In genomic region chr10:99227968-99228864, GRCm38 (mm10) we compare ENCODE assay signal across 8 mouse cellular contexts. TPM values are rescaled to one million over a fixed set of nuclear protein-coding genes. Genes with fewer than 3 reads are reported as not detected.
DNase-seq lines count a peak whose midpoint lies in the region; ATAC-seq and TF ChIP-seq lines count a peak whose summit lies in the region.

No protein-coding gene starts in this region.

- no peak overlapping the region for H3K4me3 ChIP-seq in forebrain, embryonic 11.5 days (ENCODE audit: low read depth, low read length)
- no peak overlapping the region for H3K4me3 ChIP-seq in forebrain, embryonic 15.5 days
- no peak overlapping the region for H3K4me3 ChIP-seq in hindbrain, postnatal 0 days (ENCODE audit: low read length)
- H3K4me3 ChIP-seq in midbrain, embryonic 11.5 days (ENCODE audit: low read depth, low read length): no peak overlapping the region

- H3K27ac ChIP-seq in forebrain, embryonic 11.5 days (ENCODE audit: low read depth, low read length): 0 out of 2 replicates have a peak overlapping the region, but pooled peaks have one; percentile 12
- no peak overlapping the region for H3K27ac ChIP-seq in forebrain, embryonic 15.5 days (replicated peaks)
- H3K27ac ChIP-seq in hindbrain, postnatal 0 days: 0 out of 2 replicates have a peak overlapping the region, but pooled peaks have one; percentile 32
- no peak overlapping the region for H3K27ac ChIP-seq in midbrain, embryonic 11.5 days (ENCODE audit: low read depth, low read length)

- H3K4me1 ChIP-seq in forebrain, embryonic 11.5 days (replicated peaks; ENCODE audit: control insufficient read depth, insufficient read depth, low read length): peaks cover 9% of the 10 kb centered on the region
- peaks cover 8% of the 10 kb centered on the region; the same call in 1 of the 2 replicates for H3K4me1 ChIP-seq in forebrain, embryonic 15.5 days
- H3K4me1 ChIP-seq in hindbrain, postnatal 0 days (ENCODE audit: insufficient read depth, low read length): peaks cover 9% of the 10 kb centered on the region
- H3K4me1 ChIP-seq in midbrain, embryonic 11.5 days (ENCODE audit: control insufficient read depth, insufficient read depth, low read length): peaks cover 15% of the 10 kb centered on the region

- intact Hi-C loops in left cerebral cortex, postnatal 36 days (cut with DNase I): no loop called here

- TF ChIP-seq POLR2A in brain, embryonic 14.5 days (IDR thresholded peaks at IDR 0.05; ENCODE audit: borderline replicate concordance, extremely low read depth, insufficient read depth, insufficient read length, poor library complexity, severe bottlenecking): no peak

- peaks cover 5% of the 10 kb centered on the region; the same call in 1 of the 2 replicates for H3K27me3 ChIP-seq in forebrain, embryonic 11.5 days (ENCODE audit: control insufficient read depth, insufficient read depth, low read length)
- H3K27me3 ChIP-seq in forebrain, embryonic 15.5 days: no peaks in the 10 kb centered on the region
- no peaks in the 10 kb centered on the region for H3K27me3 ChIP-seq in hindbrain, postnatal 0 days (ENCODE audit: insufficient read depth, low read length)
- no peaks in the 10 kb centered on the region for H3K27me3 ChIP-seq in midbrain, embryonic 11.5 days (ENCODE audit: control insufficient read depth, insufficient read depth, low read length)

- TF ChIP-seq CTCF in brain, embryonic 14.5 days (IDR thresholded peaks at IDR 0.05; ENCODE audit: borderline replicate concordance, extremely low read depth, insufficient read depth, insufficient read length): no peak
- TF ChIP-seq CTCF in hindbrain, postnatal 0 days (IDR thresholded peaks at IDR 0.05; ENCODE audit: low read depth): no peak

- H3K36me3 ChIP-seq in forebrain, embryonic 11.5 days (ENCODE audit: control insufficient read depth, insufficient read depth, low read length): no peaks in the 10 kb centered on the region
- H3K36me3 ChIP-seq in forebrain, embryonic 15.5 days: no peaks in the 10 kb centered on the region
- H3K36me3 ChIP-seq in hindbrain, postnatal 0 days (ENCODE audit: insufficient read depth, low read length): no peaks in the 10 kb centered on the region
- H3K36me3 ChIP-seq in midbrain, embryonic 11.5 days (ENCODE audit: control insufficient read depth, insufficient read depth, low read length): no peaks in the 10 kb centered on the region

- H3K9me3 ChIP-seq in forebrain, embryonic 11.5 days (ENCODE audit: control insufficient read depth, low read length): no peaks in the 10 kb centered on the region
- H3K9me3 ChIP-seq in forebrain, embryonic 15.5 days: no peaks in the 10 kb centered on the region
- H3K9me3 ChIP-seq in hindbrain, postnatal 0 days (ENCODE audit: low read length): no peaks in the 10 kb centered on the region
- no peaks in the 10 kb centered on the region for H3K9me3 ChIP-seq in midbrain, embryonic 11.5 days (ENCODE audit: control insufficient read depth, low read length)

- H3K4me2 ChIP-seq in forebrain, embryonic 11.5 days (ENCODE audit: low read depth, low read length, severe bottlenecking): peak overlapping the region; percentile 16; the same call in 1 of the 2 replicates
- H3K4me2 ChIP-seq in forebrain, embryonic 15.5 days (replicated peaks): no peak overlapping the region
- 0 out of 2 replicates have a peak overlapping the region, but pooled peaks have one; percentile 3 for H3K4me2 ChIP-seq in hindbrain, postnatal 0 days (ENCODE audit: low read depth, low read length)
- H3K4me2 ChIP-seq in midbrain, embryonic 11.5 days: peak overlapping the region; percentile 21; the same call in 1 of the 2 replicates

- WGBS in forebrain, embryonic 11.5 days: 28% methylated on average over 17 of the region's 17 CpGs
- WGBS in forebrain, embryonic 15.5 days: 35% methylated on average over 17 of the region's 17 CpGs
- WGBS in hindbrain, postnatal 0 days: 39% methylated on average over 17 of the region's 17 CpGs
- WGBS in midbrain, embryonic 11.5 days: 30% methylated on average over 17 of the region's 17 CpGs

- no peak overlapping the region for H3K9ac ChIP-seq in forebrain, embryonic 11.5 days (ENCODE audit: low read length)
- no peak overlapping the region for H3K9ac ChIP-seq in forebrain, embryonic 15.5 days (replicated peaks)
- no peak overlapping the region for H3K9ac ChIP-seq in hindbrain, postnatal 0 days (replicated peaks; ENCODE audit: low read length)
- H3K9ac ChIP-seq in midbrain, embryonic 11.5 days (ENCODE audit: low read length): no peak overlapping the region; the same call in 1 of the 2 replicates

- no peak for DNase-seq in forebrain, embryonic 11.5 days (ENCODE audit: low spot score)
- peak; percentile 52 for DNase-seq in brain, embryonic 14.5 days (ENCODE audit: low read depth)
- DNase-seq in hindbrain, postnatal 0 days (ENCODE audit: low spot score): no peak
- DNase-seq in left cerebral cortex, postnatal 36 days (ENCODE audit: low spot score in 2 of 2): peak; percentile 47 to 53
- peak; percentile 88 for DNase-seq in midbrain, embryonic 11.5 days (ENCODE audit: low spot score, missing footprints)
- peak; percentile 56 for DNase-seq in thymus, postnatal 4 days
- DNase-seq in urinary bladder, postnatal 10 days (ENCODE audit: low spot score): no peak

- peak; percentile 55; the same call in 1 of the 2 replicates for ATAC-seq in forebrain, embryonic 11.5 days (replicated peaks; ENCODE audit: low FRiP score)
- no peak; the same call in 1 of the 2 replicates for ATAC-seq in forebrain, embryonic 15.5 days (replicated peaks)
- 0 out of 2 replicates have a peak, but pooled peaks have one; percentile 32 for ATAC-seq in hindbrain, postnatal 0 days
- ATAC-seq in midbrain, embryonic 11.5 days (ENCODE audit: low FRiP score): 0 out of 2 replicates have a peak, but pooled peaks have one; percentile 30

RNA-seq across cellular contexts. Expression of gene Dusp6, which starts 34.8 kb away (rescaled TPM):
- polyA plus RNA-seq in forebrain, embryonic 11.5 days (2014; fragmentation: Nextera tagmentation; extraction: Ambion mirVana): 57.7 and 63.1 TPM in 2 replicates
- 33.3 and 36.4 TPM in 2 replicates for polyA plus RNA-seq in forebrain, embryonic 15.5 days (2015; fragmentation: Nextera tagmentation; extraction: Ambion mirVana)
- 31.8 and 35.9 TPM in 2 replicates for polyA plus RNA-seq in brain, embryonic 14.5 days (2012; rRNA removed)
- 65.3 and 74.0 TPM in 2 replicates for total RNA-seq in hindbrain, postnatal 0 days (2014; rRNA removed)
- 32.5 and 35.2 TPM in 2 replicates for polyA plus RNA-seq in hindbrain, postnatal 0 days (2015; fragmentation: Nextera tagmentation; extraction: Ambion mirVana)
- 100 to 1,000 TPM in 1 of 2 experiments, 10 to 100 TPM in 1; 72.3 to 107 TPM for total RNA-seq in left cerebral cortex, postnatal 36 days (2021)
- 36.8 and 41.9 TPM in 2 replicates for polyA plus RNA-seq in midbrain, embryonic 11.5 days (2014; fragmentation: Nextera tagmentation; extraction: Ambion mirVana)

Comparison
In these comparisons a context has a peak if more than half of its experiments do, and no peak if none do; other contexts are left out.
1. H3K27ac ChIP-seq: peak in forebrain, embryonic 11.5 days (single experiment) and hindbrain, postnatal 0 days (single experiment); none in forebrain, embryonic 15.5 days (single experiment) and midbrain, embryonic 11.5 days (single experiment).
2. DNase-seq: peak in brain, embryonic 14.5 days (single experiment), left cerebral cortex, postnatal 36 days (2 of 2), midbrain, embryonic 11.5 days (single experiment) and thymus, postnatal 4 days (single experiment); none in forebrain, embryonic 11.5 days (single experiment), hindbrain, postnatal 0 days (single experiment) and urinary bladder, postnatal 10 days (single experiment).